Mouse (Mus musculus) E14TG2a.4 (cell line): ENCODE measurements around the gene Mtf1.

Experiments used
- H3K27me3 ChIP-seq: 2 replicates; pipeline ENCODE4 v1.6.1; 2014; ENCODE audit warnings: low read length, control low read depth; ENCODE audit not compliant: insufficient read depth
- H3K36me3 ChIP-seq: 2 replicates; pipeline ENCODE4 v1.6.1; 2014; ENCODE audit warnings: low read length, control low read depth; ENCODE audit not compliant: insufficient read depth
- H3K4me1 ChIP-seq: replicated peaks from 2 replicates; pipeline ENCODE4 v1.6.1; 2014; ENCODE audit warnings: low read depth, low read length, control low read depth
- H3K4me3 ChIP-seq: replicated peaks from 2 replicates; pipeline ENCODE4 v1.5.1; 2014; ENCODE audit warnings: mild to moderate bottlenecking, low read length
- H3K9me3 ChIP-seq: 2 replicates; pipeline ENCODE4 v1.6.1; 2014; ENCODE audit warnings: low read length, control low read depth
- CTCF ChIP-seq: conservative IDR thresholded peaks from 2 replicates; pipeline ENCODE4 v1.5.1; 2014; ENCODE audit warnings: low read length
- NANOG ChIP-seq: IDR thresholded peaks from 2 replicates; pipeline ENCODE4 v1.6.1; 2014; ENCODE audit warnings: borderline replicate concordance, low read length, mixed read lengths
- POU5F1 ChIP-seq: IDR thresholded peaks from 2 replicates; pipeline ENCODE4 v1.6.1; 2014; ENCODE audit warnings: low read length, borderline replicate concordance

Gene Mtf1

GRCm38 (mm10) chr4:124801552-124802308, at the start of gene Mtf1:
Mtf1 (plus strand) TSS chr4:124802104.
- H3K36me3 ChIP-seq, result peaks cover 57% of the 10 kb centered on the region
- peak within 1 kb of the TSS; percentile 100 for H3K4me3 ChIP-seq
- H3K27me3 ChIP-seq, result no peaks in the 10 kb centered on the region
- H3K4me1 ChIP-seq, result peaks cover 44% of the 10 kb centered on the region
- TF ChIP-seq CTCF (peak; percentile 80), NANOG (no peak)
- H3K9me3 ChIP-seq, result no peaks in the 10 kb centered on the region

DNA sequence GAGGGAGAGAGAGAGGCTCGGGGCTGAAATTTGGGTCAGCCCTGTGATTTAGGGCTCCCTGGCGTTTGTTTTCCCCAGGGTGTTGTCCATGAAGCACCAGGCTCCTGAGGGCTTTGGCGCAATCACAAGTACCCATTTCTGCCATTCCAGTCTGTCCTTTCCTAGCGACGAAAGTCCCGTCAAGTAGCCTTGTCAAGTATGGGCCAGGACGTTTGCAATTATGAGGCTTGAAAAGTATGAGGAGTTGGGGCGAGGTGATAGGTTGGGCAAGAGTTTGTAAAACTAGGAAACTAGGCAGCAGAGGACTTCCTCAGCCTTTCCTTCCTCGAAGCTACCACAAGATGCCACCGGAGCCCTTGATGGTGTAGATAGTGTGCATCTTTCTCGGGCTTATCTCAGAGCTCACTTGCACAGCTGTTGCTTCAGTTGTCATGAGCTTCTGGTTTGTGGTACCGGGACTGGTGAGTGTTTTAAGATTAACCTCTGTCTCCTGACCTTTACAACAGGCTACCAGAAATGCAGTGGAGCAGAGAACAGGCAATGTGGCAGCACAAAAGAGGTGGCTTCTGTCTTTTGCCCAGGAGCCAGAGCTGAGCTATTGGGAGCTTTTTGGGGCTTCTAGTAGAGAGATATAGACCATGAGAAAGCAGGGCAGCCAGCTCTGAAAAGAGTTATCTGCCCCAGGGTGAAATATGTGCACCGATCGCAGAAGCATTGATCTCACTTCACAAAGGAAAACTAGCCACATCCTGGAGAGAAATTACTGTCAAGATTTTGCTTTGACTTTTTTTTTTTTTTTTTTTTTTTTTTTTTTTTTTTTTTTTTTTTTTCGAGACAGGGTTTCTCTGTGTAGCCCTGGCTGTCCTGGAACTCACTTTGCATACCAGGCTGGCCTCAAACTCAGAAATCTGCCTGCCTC, 49.4 kb upstream of the Mtf1 start:
- no peak for TF ChIP-seq POU5F1
- no peak for TF ChIP-seq NANOG
- no peak for TF ChIP-seq CTCF
- Histone ChIP-seq H3K9me3 (no peaks in the 10 kb centered on the region), H3K36me3 (no peaks in the 10 kb centered on the region; the same call in 1 of the 2 replicates), H3K4me1 (peaks cover 40% of the 10 kb centered on the region), H3K27me3 (no peaks in the 10 kb centered on the region), H3K4me3 (peak overlapping the region; percentile 95)

DNA sequence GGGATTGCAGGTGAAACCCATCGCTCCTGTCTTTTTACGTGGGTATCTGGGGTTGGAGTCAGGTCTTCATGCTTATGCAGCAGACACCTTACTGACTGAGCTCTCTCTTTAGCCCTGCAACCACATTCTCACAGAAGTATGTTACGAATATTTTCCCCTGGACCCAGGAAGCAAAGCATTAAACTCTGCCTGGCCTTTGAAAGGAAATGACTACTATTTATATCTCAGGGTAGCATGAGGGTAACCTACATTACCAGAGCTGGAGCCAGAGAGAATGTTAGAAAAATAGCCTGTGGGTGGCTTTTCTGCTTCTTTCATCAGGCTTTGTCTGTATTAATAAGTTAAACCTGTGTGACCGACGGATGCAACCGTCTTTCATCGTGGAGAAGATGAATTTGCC, 46.4 kb upstream of the Mtf1 start:
- peaks cover 51% of the 10 kb centered on the region for H3K4me1 ChIP-seq
- TF ChIP-seq POU5F1 (no peak), NANOG (no peak), CTCF (no peak)
- H3K36me3 ChIP-seq, result no peaks in the 10 kb centered on the region; the same call in 1 of the 2 replicates
- no peak overlapping the region for H3K4me3 ChIP-seq
- H3K9me3 ChIP-seq, result no peaks in the 10 kb centered on the region
- no peaks in the 10 kb centered on the region for H3K27me3 ChIP-seq

GRCm38 (mm10) chr4:124759305-124759811, 42.5 kb upstream of the Mtf1 start:
- Histone ChIP-seq H3K36me3 (no peaks in the 10 kb centered on the region), H3K4me3 (no peak overlapping the region), H3K9me3 (no peaks in the 10 kb centered on the region), H3K4me1 (peaks cover 39% of the 10 kb centered on the region), H3K27me3 (no peaks in the 10 kb centered on the region)
- TF ChIP-seq CTCF (no peak), POU5F1 (no peak), NANOG (no peak)

DNA sequence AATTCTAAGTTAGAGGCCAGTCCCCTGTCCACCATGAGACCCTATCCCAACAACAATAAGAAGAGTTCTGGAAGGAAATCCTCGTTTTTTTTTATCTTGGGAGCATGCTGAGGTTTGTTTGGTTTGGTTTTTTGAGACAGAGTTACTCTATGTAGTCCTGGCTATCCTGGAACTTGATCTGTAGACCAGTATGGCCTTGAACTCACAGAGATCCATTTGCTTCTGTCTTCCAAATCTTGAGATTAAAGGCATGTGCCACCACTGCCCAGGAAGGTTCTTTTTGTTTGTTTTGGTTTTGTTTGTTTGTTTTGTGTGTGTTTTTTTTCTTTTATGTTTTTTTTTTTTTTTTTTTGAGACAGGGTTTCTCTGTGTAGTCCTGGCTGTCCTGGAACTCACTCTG, 40.7 kb upstream of the Mtf1 start:
- TF ChIP-seq NANOG (no peak), CTCF (no peak), POU5F1 (no peak)
- Histone ChIP-seq H3K27me3 (no peaks in the 10 kb centered on the region), H3K4me3 (no peak overlapping the region), H3K36me3 (no peaks in the 10 kb centered on the region), H3K4me1 (peaks cover 42% of the 10 kb centered on the region), H3K9me3 (no peaks in the 10 kb centered on the region)

- Histone ChIP-seq H3K27me3 (no peaks in the 10 kb centered on the region), H3K9me3 (no peaks in the 10 kb centered on the region), H3K4me1 (peaks cover 51% of the 10 kb centered on the region), H3K36me3 (no peaks in the 10 kb centered on the region), H3K4me3 (no peak overlapping the region)
- TF ChIP-seq CTCF, result no peak
Observed at GRCm38 (mm10) chr4:124762858-124763452, 38.9 kb upstream of the Mtf1 start.

- Histone ChIP-seq H3K9me3 (no peaks in the 10 kb centered on the region), H3K36me3 (no peaks in the 10 kb centered on the region), H3K4me3 (no peak overlapping the region), H3K27me3 (no peaks in the 10 kb centered on the region), H3K4me1 (peaks cover 33% of the 10 kb centered on the region)
- TF ChIP-seq POU5F1, result no peak
- TF ChIP-seq NANOG, result no peak
- TF ChIP-seq CTCF, result no peak
Observed at GRCm38 (mm10) chr4:124765802-124766565, 35.9 kb upstream of the Mtf1 start.

DNA sequence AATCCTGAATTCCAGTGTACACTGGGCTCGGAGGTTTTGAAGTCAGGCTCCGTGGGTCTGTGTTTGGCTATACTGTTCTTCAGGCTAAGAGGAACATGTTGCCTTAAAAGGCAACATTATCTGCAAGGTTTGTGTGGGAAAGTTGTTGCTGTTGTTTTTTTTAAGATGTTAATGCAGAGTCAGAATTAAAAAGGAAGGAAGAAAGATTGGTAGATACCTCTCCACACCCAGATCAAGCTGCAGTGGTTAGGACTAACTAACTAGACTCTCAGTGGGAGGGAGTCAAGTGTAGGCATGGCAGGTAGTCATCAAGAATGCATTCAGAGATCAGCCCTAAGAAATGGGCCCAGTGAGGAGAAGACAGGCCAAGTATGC, 35.4 kb upstream of the Mtf1 start:
- no peaks in the 10 kb centered on the region for H3K9me3 ChIP-seq
- TF ChIP-seq POU5F1 (no peak), CTCF (no peak), NANOG (no peak)
- H3K4me1 ChIP-seq, result peaks cover 30% of the 10 kb centered on the region
- no peaks in the 10 kb centered on the region for H3K27me3 ChIP-seq
- H3K36me3 ChIP-seq, result no peaks in the 10 kb centered on the region
- no peak overlapping the region for H3K4me3 ChIP-seq
